Mouse (Mus musculus) ES-CJ7 (cell line): ENCODE measurements around the gene Sept4.

Source experiments
- DNase-seq: peaks from one replicate; pipeline ENCODE4 v3.0.0; 2011; ENCODE audit warnings: low read depth, low spot score

The Sept4 gene

GRCm38 (mm10) chr11:87578963-87579601, 10.4 kb downstream of the Sept4 start:
- no peak for DNase-seq

GRCm38 (mm10) chr11:87579713-87580112, 11.0 kb downstream of the Sept4 start:
- DNase-seq: no peak

GRCm38 (mm10) chr11:87580543-87581085, 11.9 kb downstream of the Sept4 start:
- no peak for DNase-seq

GRCm38 (mm10) chr11:87581161-87581865, 12.6 kb downstream of the Sept4 start:
- no peak for DNase-seq

GRCm38 (mm10) chr11:87581933-87582710, 13.4 kb downstream of the Sept4 start:
- DNase-seq: no peak

- no peak for DNase-seq
Observed at GRCm38 (mm10) chr11:87583291-87584034, 14.8 kb downstream of the Sept4 start.

GRCm38 (mm10) chr11:87584711-87585505, 16.2 kb downstream of the Sept4 start:
- no peak for DNase-seq

- DNase-seq: no peak
Observed at GRCm38 (mm10) chr11:87587211-87587874, 18.6 kb downstream of the Sept4 start.

GRCm38 (mm10) chr11:87589605-87590004, 20.9 kb downstream of the Sept4 start:
- no peak for DNase-seq

GRCm38 (mm10) chr11:87590841-87591525, 22.3 kb downstream of the Sept4 start:
- peak; percentile 35 for DNase-seq

- peak; percentile 100 for DNase-seq
Observed at GRCm38 (mm10) chr11:87591526-87592353, 23.0 kb downstream of the Sept4 start, which contains the start of gene Mtmr4. TSS of gene Mtmr4 (plus strand) at chr11:87592162.

- DNase-seq: no peak
Observed at GRCm38 (mm10) chr11:87592354-87592695, 23.6 kb downstream of the Sept4 start.

- DNase-seq: peak; percentile 28
Observed at GRCm38 (mm10) chr11:87592713-87593598, 24.3 kb downstream of the Sept4 start.

GRCm38 (mm10) chr11:87595327-87595841, 26.7 kb downstream of the Sept4 start:
- DNase-seq: peak; percentile 90

- DNase-seq: peak; percentile 47
Observed at GRCm38 (mm10) chr11:87595976-87596375, 27.3 kb downstream of the Sept4 start.

GRCm38 (mm10) chr11:87596492-87596891, 27.8 kb downstream of the Sept4 start:
- peak; percentile 33 for DNase-seq

GRCm38 (mm10) chr11:87597061-87597460, 28.4 kb downstream of the Sept4 start:
- no peak for DNase-seq
